Mouse (Mus musculus) heart, adult 2 months (tissue): Measurements from ENCODE around the gene Rnf157. TPM values are rescaled to one million over a fixed set of nuclear protein-coding genes. Genes with fewer than 3 reads are reported as not detected.

Experiments
- DNase-seq, 2 experiments: peaks; one replicate each; pipeline ENCODE4 v3.0.0; 2021
- H3K27ac ChIP-seq: fragments of 200-600 bp; 2 replicates; pipeline ENCODE4 v1.8.1; 2022
- H3K27me3 ChIP-seq: fragments of 200-500 bp; 2 replicates; pipeline ENCODE4 v1.6.1; 2012; ENCODE audit warnings: mild to moderate bottlenecking, low read length, inconsistent platforms, mixed read lengths; ENCODE audit not compliant: control insufficient read depth, insufficient read depth
- H3K36me3 ChIP-seq: fragments of 200-500 bp; 2 replicates; pipeline ENCODE4 v1.6.1; 2012; ENCODE audit warnings: low read length, inconsistent platforms; ENCODE audit not compliant: control insufficient read depth, insufficient read depth
- H3K4me1 ChIP-seq: fragments of 200-500 bp; 2 replicates; pipeline ENCODE4 v1.6.1; 2011; ENCODE audit warnings: low read length; ENCODE audit not compliant: control insufficient read depth, insufficient read depth
- H3K4me3 ChIP-seq: fragments of 200-600 bp; 2 replicates; pipeline ENCODE4 v1.8.1; 2022
- H3K79me2 ChIP-seq: fragments of 200-500 bp; replicated peaks from 2 replicates; pipeline ENCODE4 v1.6.1; 2012; ENCODE audit warnings: mild to moderate bottlenecking, inconsistent platforms, low read length, moderate library complexity, mixed read lengths; ENCODE audit not compliant: control insufficient read depth, insufficient read depth
- H3K9ac ChIP-seq: fragments of 200-500 bp; 2 replicates; pipeline ENCODE4 v1.6.1; 2012; ENCODE audit warnings: low read depth, mild to moderate bottlenecking, control low read depth, inconsistent platforms, low read length, mixed read lengths
- CTCF ChIP-seq: fragments of 200-600 bp; IDR thresholded peaks from 2 replicates; pipeline ENCODE4 v1.8.1; 2022; ENCODE audit warnings: antibody characterized with exemption, mild to moderate bottlenecking, moderate library complexity
- EP300 ChIP-seq: fragments of 200-500 bp; IDR thresholded peaks from 2 replicates; pipeline ENCODE4 v1.6.1; 2011; ENCODE audit warnings: low read depth, low read length, control low read depth; ENCODE audit not compliant: insufficient read depth
- POLR2A ChIP-seq: fragments of 200-500 bp; IDR thresholded peaks from 2 replicates; pipeline ENCODE4 v1.6.1; 2011; ENCODE audit warnings: mild to moderate bottlenecking, low read depth, low read length, control low read depth; ENCODE audit not compliant: insufficient read depth
- WGBS: fragments of 180-500 bp; shearing (Covaris S2); methylation state at CpG from one replicate; pipeline ENCODE4 v1.1.7; 2018; 5-methylcytosine and 5-hydroxymethylcytosine counted together
- intact Hi-C: fragments of 180-260 bp; cut with DNase I; formaldehyde crosslinking; loops from one replicate; pipeline ENCODE4 v1.15.1; 2025
- polyA plus RNA-seq: library from polyadenylated mRNA; depleted of rRNA; stranded (reverse); fragments of >200 nt; gene quantifications from 2 replicates; pipeline ENCODE4 v1.2.3, GENCODE M21; 2012
- total RNA-seq, 2 experiments: library from RNA; stranded (reverse); gene quantifications; 2 replicates each; pipeline ENCODE4 v1.2.3; 2021

Gene Rnf157
- total and polyA plus RNA-seq, 3 experiments = 3.0 to 7.2 (median 6.0) TPM

DNA sequence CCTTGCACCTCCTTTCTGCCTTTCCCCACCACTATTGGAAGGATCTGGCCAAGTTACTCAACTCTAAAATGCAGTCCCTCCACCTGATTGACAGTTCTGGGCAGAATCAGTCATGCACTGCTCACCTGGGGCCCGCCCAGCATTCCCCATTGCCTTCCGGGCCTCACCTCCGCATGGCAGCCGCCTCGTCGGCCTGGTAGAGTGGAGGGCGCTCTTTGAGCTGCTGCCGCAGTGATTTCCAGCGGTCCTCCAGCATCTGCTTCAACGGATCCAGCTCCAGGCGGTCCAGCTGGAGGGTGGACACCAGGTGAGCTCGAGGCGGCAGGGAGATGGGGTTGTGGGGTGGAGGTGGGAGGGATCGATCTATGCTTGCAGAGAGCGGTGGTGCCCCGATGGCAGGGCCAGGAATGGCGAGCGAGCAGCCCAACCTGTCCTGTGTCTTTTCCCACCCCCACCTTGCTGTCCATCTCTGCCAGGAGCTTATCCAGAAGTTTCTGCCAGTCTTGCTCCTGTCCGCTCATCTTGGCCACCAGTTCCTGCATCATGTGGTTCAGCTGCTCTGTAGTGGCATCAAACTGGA, 33.6 kb upstream of the Rnf157 start:
- intact Hi-C loops = loop anchor here (1.0 to 5.0 kb wide), 4 partner anchors 59 to 220 kb away; no protein-coding TSS in a partner anchor
- no peak for DNase-seq
- Histone ChIP-seq H3K27ac (no peak overlapping the region), H3K4me3 (no peak overlapping the region), H3K36me3 (no peaks in the 10 kb centered on the region), H3K9ac (no peak overlapping the region), H3K27me3 (peaks cover 3% of the 10 kb centered on the region; the same call in 1 of the 2 replicates), H3K79me2 (no peaks in the 10 kb centered on the region), H3K4me1 (no peaks in the 10 kb centered on the region)
- TF ChIP-seq CTCF (no peak), EP300 (no peak), POLR2A (no peak)
- WGBS = 13% methylated on average over 19 of the region's 19 CpGs

DNA sequence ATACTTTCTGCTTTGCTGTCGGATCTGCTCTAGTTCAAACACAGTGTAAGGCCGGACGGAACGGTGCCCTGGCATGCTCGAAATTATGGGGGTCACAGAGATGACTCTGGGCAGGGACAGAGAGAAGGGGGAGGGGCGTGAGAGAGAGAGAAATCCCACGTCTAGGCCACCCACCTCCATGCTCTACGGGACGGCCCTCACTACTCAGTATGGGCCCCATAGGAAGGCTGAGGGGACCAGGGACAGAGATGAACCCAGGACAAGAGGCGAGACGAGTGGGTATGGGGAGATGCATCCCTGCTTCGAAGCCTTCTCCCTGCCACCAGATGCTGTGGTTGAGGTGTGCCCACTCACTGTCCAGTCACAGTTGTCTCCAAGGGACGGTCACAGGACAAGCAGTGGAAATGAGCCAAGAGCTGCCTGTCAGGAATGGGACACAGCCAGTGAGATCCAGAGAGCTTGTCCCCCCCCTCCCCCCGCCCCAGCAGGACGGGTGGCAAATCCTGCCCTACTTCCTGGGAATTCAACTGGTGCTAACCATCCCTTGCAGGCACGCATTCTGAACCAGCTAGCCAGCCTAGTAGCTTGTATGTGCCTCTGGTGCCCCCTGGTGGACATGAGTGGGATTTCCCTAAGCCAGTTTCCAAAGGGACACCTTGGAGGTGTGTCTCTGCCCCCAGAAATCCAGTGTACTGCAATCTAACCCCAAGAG, 32.9 kb upstream of the Rnf157 start:
- intact Hi-C loops = loop anchor here (1.0 to 5.0 kb wide), 4 partner anchors 58 to 219 kb away; no protein-coding TSS in a partner anchor
- Histone ChIP-seq H3K79me2 (no peaks in the 10 kb centered on the region), H3K27me3 (peaks cover 3% of the 10 kb centered on the region; the same call in 1 of the 2 replicates), H3K36me3 (no peaks in the 10 kb centered on the region), H3K4me1 (no peaks in the 10 kb centered on the region), H3K27ac (no peak overlapping the region), H3K4me3 (no peak overlapping the region), H3K9ac (no peak overlapping the region)
- DNase-seq = peak; percentile 86 to 95
- no peak for TF ChIP-seq POLR2A
- peak; percentile 99 for TF ChIP-seq EP300
- peak; percentile 87 for TF ChIP-seq CTCF
- WGBS = 42% methylated on average over 16 of the region's 16 CpGs

DNA sequence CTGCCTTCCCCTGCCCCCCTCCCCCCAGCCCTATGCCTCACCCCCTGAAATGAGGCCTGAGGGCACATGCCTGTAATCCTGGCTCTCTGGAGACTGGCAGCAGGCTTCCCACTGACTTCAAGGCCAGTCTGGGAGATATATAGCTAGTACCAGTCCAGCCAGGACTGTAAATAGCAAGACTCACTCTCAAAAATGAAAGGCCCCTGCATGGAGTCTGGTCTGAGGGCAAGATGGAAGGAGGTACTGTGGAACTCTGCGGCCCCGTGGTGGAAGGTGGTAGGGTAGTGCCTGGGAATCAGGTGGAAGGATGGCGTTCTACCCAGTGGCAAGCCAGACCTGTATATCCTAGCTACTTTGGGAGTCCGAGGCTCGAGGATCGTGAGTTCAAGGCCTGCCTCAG, 31.1 kb upstream of the Rnf157 start:
- Histone ChIP-seq H3K27ac (no peak overlapping the region), H3K9ac (no peak overlapping the region), H3K27me3 (peaks cover 3% of the 10 kb centered on the region; the same call in 1 of the 2 replicates), H3K4me1 (peaks cover 4% of the 10 kb centered on the region), H3K4me3 (no peak overlapping the region), H3K79me2 (no peaks in the 10 kb centered on the region), H3K36me3 (no peaks in the 10 kb centered on the region)
- intact Hi-C loops = loop anchor here (5.0 kb wide), 1 partner anchor 47 kb away; no protein-coding TSS in a partner anchor
- 88% methylated on average over 6 of the region's 6 CpGs for WGBS
- no peak for DNase-seq
- no peak for TF ChIP-seq CTCF
- TF ChIP-seq EP300 = no peak
- TF ChIP-seq POLR2A = no peak

DNA sequence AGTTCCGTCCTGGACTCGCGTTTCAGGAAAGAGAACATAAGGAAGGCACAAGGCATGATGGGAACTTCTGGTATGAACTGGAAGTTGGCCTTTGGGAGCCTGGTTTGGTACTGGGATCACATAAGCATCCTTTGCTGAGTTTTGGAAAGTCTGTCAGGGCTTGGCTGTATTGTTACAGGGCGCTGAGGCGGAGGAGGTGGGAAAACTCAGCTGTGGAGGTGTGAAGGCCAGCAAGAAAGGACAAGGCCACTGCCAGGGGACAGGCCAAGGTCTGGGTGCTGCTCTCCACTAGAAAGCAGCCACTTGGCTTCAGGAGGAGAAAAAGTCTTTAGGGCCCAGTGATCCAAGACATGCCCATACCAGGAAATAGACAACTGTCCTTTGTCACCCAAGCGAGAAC, 30.5 kb upstream of the Rnf157 start:
- H3K27ac ChIP-seq = no peak overlapping the region
- intact Hi-C loops = loop anchor here (5.0 kb wide), 1 partner anchor 46 kb away; no protein-coding TSS in a partner anchor
- no peak for DNase-seq

DNA sequence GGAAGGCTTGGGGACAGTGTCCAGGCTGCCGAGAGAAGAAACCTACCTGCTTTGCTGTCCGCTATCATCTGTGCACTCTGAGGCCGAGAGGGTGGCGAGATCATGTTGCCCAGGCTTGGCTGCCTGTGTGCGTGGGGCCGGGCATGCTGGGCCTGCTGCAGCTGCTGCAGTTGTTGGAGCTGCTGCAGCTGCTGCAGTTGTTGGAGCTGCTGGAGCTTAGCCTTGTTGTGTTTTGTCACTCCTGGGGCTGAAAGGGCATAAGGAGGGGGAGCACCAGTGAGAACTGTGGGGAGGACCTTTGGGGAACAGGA, 30.0 kb upstream of the Rnf157 start:
- H3K27me3 ChIP-seq = peaks cover 3% of the 10 kb centered on the region; the same call in 1 of the 2 replicates
- intact Hi-C loops = loop anchor here (5.0 kb wide), 1 partner anchor 46 kb away; no protein-coding TSS in a partner anchor
- no peak overlapping the region for H3K27ac ChIP-seq
- WGBS = 57% methylated on average over 6 of the region's 6 CpGs
- peaks cover 4% of the 10 kb centered on the region for H3K4me1 ChIP-seq
- no peak overlapping the region for H3K9ac ChIP-seq
- no peak for DNase-seq
- no peak overlapping the region for H3K4me3 ChIP-seq
- no peaks in the 10 kb centered on the region for H3K36me3 ChIP-seq
- TF ChIP-seq EP300 (no peak), POLR2A (no peak), CTCF (no peak)
- no peaks in the 10 kb centered on the region for H3K79me2 ChIP-seq

More for the DNA sequence above, 30.5 kb upstream of the Rnf157 start:
- Histone ChIP-seq H3K9ac (no peak overlapping the region), H3K36me3 (no peaks in the 10 kb centered on the region), H3K4me3 (no peak overlapping the region), H3K27me3 (peaks cover 3% of the 10 kb centered on the region; the same call in 1 of the 2 replicates), H3K4me1 (peaks cover 4% of the 10 kb centered on the region), H3K79me2 (no peaks in the 10 kb centered on the region)
- WGBS = 78% methylated on average over 6 of the region's 6 CpGs
- TF ChIP-seq EP300 (no peak), CTCF (no peak), POLR2A (no peak)
